Mouse (Mus musculus): ENCODE results near the gene Col23a1.

Col23a1 gene

GRCm38 (mm10) chr11:51391548-51391947, 101.8 kb downstream of the Col23a1 start:
- peak; percentile 31 for DNase-seq

GRCm38 (mm10) chr11:51394301-51394865, 104.7 kb downstream of the Col23a1 start:
- no peak for DNase-seq

- no peak for DNase-seq
These were observed 106.7 kb downstream of the Col23a1 start for GRCm38 (mm10) chr11:51396451-51396850.

- DNase-seq: no peak
These were observed 108.4 kb downstream of the Col23a1 start for GRCm38 (mm10) chr11:51398084-51398483.

- no peak for DNase-seq
These were observed 110.6 kb downstream of the Col23a1 start for GRCm38 (mm10) chr11:51400356-51400755.

GRCm38 (mm10) chr11:51401481-51402128, 111.9 kb downstream of the Col23a1 start:
- no peak for DNase-seq

GRCm38 (mm10) chr11:51403886-51404285, 114.2 kb downstream of the Col23a1 start:
- DNase-seq: no peak

GRCm38 (mm10) chr11:51404865-51405440, 115.2 kb downstream of the Col23a1 start:
- no peak for DNase-seq

- DNase-seq: no peak
These were observed 116.8 kb downstream of the Col23a1 start for GRCm38 (mm10) chr11:51406531-51406930.

GRCm38 (mm10) chr11:51407351-51407750, 117.6 kb downstream of the Col23a1 start:
- no peak for DNase-seq

GRCm38 (mm10) chr11:51410771-51411170, 121.1 kb downstream of the Col23a1 start:
- no peak for DNase-seq

GRCm38 (mm10) chr11:51414520-51414919, 124.8 kb downstream of the Col23a1 start:
- DNase-seq: no peak

- DNase-seq: no peak
These were observed 125.4 kb downstream of the Col23a1 start for GRCm38 (mm10) chr11:51415049-51415688.

- no peak for DNase-seq
These were observed 129.1 kb downstream of the Col23a1 start for GRCm38 (mm10) chr11:51418807-51419206.

- no peak for DNase-seq
These were observed 132.2 kb downstream of the Col23a1 start for GRCm38 (mm10) chr11:51421878-51422277.

- no peak for DNase-seq
These were observed 133.0 kb downstream of the Col23a1 start for GRCm38 (mm10) chr11:51422713-51423112.

GRCm38 (mm10) chr11:51426155-51426554, 136.4 kb downstream of the Col23a1 start:
- no peak for DNase-seq

- DNase-seq: no peak
These were observed 139.9 kb downstream of the Col23a1 start for GRCm38 (mm10) chr11:51429428-51430179.

GRCm38 (mm10) chr11:51430180-51430578, 140.5 kb downstream of the Col23a1 start:
- no peak for DNase-seq

GRCm38 (mm10) chr11:51431287-51431686, 141.6 kb downstream of the Col23a1 start:
- no peak for DNase-seq

- no peak for DNase-seq
These were observed 142.2 kb downstream of the Col23a1 start for GRCm38 (mm10) chr11:51431968-51432367.

GRCm38 (mm10) chr11:51442006-51442405, 152.3 kb downstream of the Col23a1 start:
- no peak for DNase-seq

GRCm38 (mm10) chr11:51442599-51442998, 152.9 kb downstream of the Col23a1 start:
- DNase-seq: no peak
